Mouse (Mus musculus) inflammation-experienced regulatory T-cells (primary cell): ENCODE measurements around the gene Zfp638. TPM values are rescaled to one million over a fixed set of nuclear protein-coding genes. Genes with fewer than 3 reads are reported as not detected.

Experiments
- polyA plus RNA-seq, 2 experiments: library from polyadenylated mRNA; unstranded; fragments of 100-300 nt; shearing (Covaris generic); gene quantifications; one replicate each; pipeline ENCODE4 v1.2.1; 2017

The Zfp638 gene
- 100 to 1,000 TPM; 114 to 125 TPM for polyA plus RNA-seq

DNA sequence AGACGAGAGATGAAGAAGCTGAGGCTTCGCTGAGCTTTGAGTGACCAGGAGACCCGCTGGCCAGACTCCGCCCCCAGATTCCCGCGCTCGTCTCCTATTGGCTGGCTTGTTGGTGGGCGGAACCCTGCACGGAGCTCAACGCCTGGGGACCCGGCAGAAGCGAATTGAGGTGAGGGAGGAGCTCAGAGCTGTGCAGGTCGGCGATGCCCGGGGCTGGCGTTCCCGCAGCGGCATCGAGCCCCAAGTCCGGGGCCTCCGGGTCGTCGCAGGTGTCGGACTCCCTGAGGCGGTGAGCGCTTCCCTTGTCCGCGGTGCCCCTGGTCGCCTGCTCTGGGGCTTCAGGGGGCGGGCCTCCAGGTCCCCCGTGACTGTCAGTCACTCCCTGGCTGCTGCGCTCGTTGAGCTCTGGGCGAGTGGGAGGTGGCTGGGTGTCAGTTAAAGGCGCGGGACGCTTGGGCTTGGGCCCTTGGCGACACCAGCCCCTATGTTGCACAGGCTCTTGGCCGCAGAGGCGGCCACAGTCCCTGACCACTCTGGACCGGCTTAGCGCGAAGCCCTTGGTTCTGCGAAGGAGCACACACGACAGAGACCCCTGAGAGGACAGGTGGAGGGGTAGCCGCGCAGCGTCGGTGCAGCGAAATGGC, at the start of gene Zfp638:
TSS of gene Zfp638 (plus strand) at position 156 of the 644 bp plus-strand sequence.

GRCm38 (mm10) chr6:83831606-83832123, 35.2 kb upstream of the Zfp638 start, which contains the start of gene Paip2b:
Paip2b (minus strand) TSS chr6:83831741.

GRCm38 (mm10) chr6:84008363-84009171, 141.7 kb downstream of the Zfp638 start, which contains the start of gene Dysf:
Dysf (plus strand) TSS chr6:84008590.

Other genes starting within 250 kb of the Zfp638 start
- under 1 TPM in 1 of 2 experiments, not detected in 1; 0.29 TPM for gene Clec4f, start 210.9 kb upstream of the Zfp638 start, polyA plus RNA-seq
- not detected for gene Cd207, start 189.3 kb upstream of the Zfp638 start, polyA plus RNA-seq
- 1 to 10 TPM in 1 of 2 experiments, under 1 TPM in 1; 0.23 to 2.1 TPM for gene Vax2, start 155.8 kb upstream of the Zfp638 start, polyA plus RNA-seq
- gene Atp6v1b1, start 124.1 kb upstream of the Zfp638 start, polyA plus RNA-seq: under 1 TPM in 1 of 2 experiments, not detected in 1; 0.13 TPM
- under 1 TPM in 1 of 2 experiments, not detected in 1; 0.19 TPM for gene Ankrd53, start 104.5 kb upstream of the Zfp638 start, polyA plus RNA-seq
- gene Tex261, start 91.3 kb upstream of the Zfp638 start, polyA plus RNA-seq: 10 to 100 TPM; 94.0 to 96.8 TPM
- 10 to 100 TPM; 28.6 to 34.7 TPM for gene Nagk, start 72.1 kb upstream of the Zfp638 start, polyA plus RNA-seq
- gene Paip2b, start 35.4 kb upstream of the Zfp638 start, polyA plus RNA-seq: 10 to 100 TPM; 29.7 to 30.8 TPM
- under 1 TPM; 0.02 to 0.36 TPM for gene Dysf, start 141.5 kb downstream of the Zfp638 start, polyA plus RNA-seq